Mouse (Mus musculus): Measurements from ENCODE around the gene P3h2.

- no peak for TF ChIP-seq GATA1 (IDR thresholded peaks at IDR 0.05; ENCODE audit: borderline replicate concordance, low read length)
- no peak for TF ChIP-seq FLI1 (IDR thresholded peaks at IDR 0.05; ENCODE audit: low read length)
Observed at GRCm38 (mm10) chr16:26102856-26103255, 2.7 kb downstream of the P3h2 start.

Measured in megakaryocyte, embryonic 14.5 days (primary cell).